Mouse (Mus musculus): ENCODE measurements at regions not wholly inside any gene's neighbourhood (a gene's known extent, or its start where the extent isn't known, plus 50 kb on each side); places are given as distances from the start of the nearest gene placed in this dataset.

GRCm38 (mm10) chr10:19514837-19515236 lies 76.9 kb upstream of the Ifngr1 start:
- TF ChIP-seq GATA4 (IDR thresholded peaks at IDR 0.05; ENCODE audit: insufficient replicate concordance, low read length): no peak

GRCm38 (mm10) chr10:19516011-19516410 lies 75.7 kb upstream of the Ifngr1 start:
- no peak for TF ChIP-seq GATA4 (IDR thresholded peaks at IDR 0.05; ENCODE audit: insufficient replicate concordance, low read length)

GRCm38 (mm10) chr10:19517093-19517492 lies 74.7 kb upstream of the Ifngr1 start:
- TF ChIP-seq GATA4 (IDR thresholded peaks at IDR 0.05; ENCODE audit: insufficient replicate concordance, low read length): no peak

GRCm38 (mm10) chr10:19518763-19519162 lies 73.0 kb upstream of the Ifngr1 start:
- TF ChIP-seq GATA4 (IDR thresholded peaks at IDR 0.05; ENCODE audit: insufficient replicate concordance, low read length): no peak

- no peak for TF ChIP-seq GATA4 (IDR thresholded peaks at IDR 0.05; ENCODE audit: insufficient replicate concordance, low read length)
These were observed 69.6 kb upstream of the Ifngr1 start for GRCm38 (mm10) chr10:19522198-19522597.

- TF ChIP-seq GATA4 (IDR thresholded peaks at IDR 0.05; ENCODE audit: insufficient replicate concordance, low read length): no peak
These were observed 65.8 kb upstream of the Ifngr1 start for GRCm38 (mm10) chr10:19525939-19526338.

GRCm38 (mm10) chr10:19526353-19526752 lies 65.4 kb upstream of the Ifngr1 start:
- TF ChIP-seq GATA4 (IDR thresholded peaks at IDR 0.05; ENCODE audit: insufficient replicate concordance, low read length): no peak

- TF ChIP-seq GATA4 (IDR thresholded peaks at IDR 0.05; ENCODE audit: insufficient replicate concordance, low read length): no peak
These were observed 62.1 kb upstream of the Ifngr1 start for GRCm38 (mm10) chr10:19529655-19530054.

- TF ChIP-seq GATA4 (IDR thresholded peaks at IDR 0.05; ENCODE audit: insufficient replicate concordance, low read length): no peak
These were observed 61.7 kb upstream of the Ifngr1 start for GRCm38 (mm10) chr10:19530056-19530455.

- no peak for TF ChIP-seq GATA4 (IDR thresholded peaks at IDR 0.05; ENCODE audit: insufficient replicate concordance, low read length)
These were observed 60.3 kb upstream of the Ifngr1 start for GRCm38 (mm10) chr10:19531452-19531851.

- TF ChIP-seq GATA4 (IDR thresholded peaks at IDR 0.05; ENCODE audit: insufficient replicate concordance, low read length): no peak
These were observed 59.0 kb upstream of the Ifngr1 start for GRCm38 (mm10) chr10:19532790-19533189.

- no peak for TF ChIP-seq GATA4 (IDR thresholded peaks at IDR 0.05; ENCODE audit: insufficient replicate concordance, low read length)
These were observed 57.9 kb upstream of the Ifngr1 start for GRCm38 (mm10) chr10:19533846-19534245.
